Mouse (Mus musculus): ENCODE measurements around the gene Slpi.

DNA sequence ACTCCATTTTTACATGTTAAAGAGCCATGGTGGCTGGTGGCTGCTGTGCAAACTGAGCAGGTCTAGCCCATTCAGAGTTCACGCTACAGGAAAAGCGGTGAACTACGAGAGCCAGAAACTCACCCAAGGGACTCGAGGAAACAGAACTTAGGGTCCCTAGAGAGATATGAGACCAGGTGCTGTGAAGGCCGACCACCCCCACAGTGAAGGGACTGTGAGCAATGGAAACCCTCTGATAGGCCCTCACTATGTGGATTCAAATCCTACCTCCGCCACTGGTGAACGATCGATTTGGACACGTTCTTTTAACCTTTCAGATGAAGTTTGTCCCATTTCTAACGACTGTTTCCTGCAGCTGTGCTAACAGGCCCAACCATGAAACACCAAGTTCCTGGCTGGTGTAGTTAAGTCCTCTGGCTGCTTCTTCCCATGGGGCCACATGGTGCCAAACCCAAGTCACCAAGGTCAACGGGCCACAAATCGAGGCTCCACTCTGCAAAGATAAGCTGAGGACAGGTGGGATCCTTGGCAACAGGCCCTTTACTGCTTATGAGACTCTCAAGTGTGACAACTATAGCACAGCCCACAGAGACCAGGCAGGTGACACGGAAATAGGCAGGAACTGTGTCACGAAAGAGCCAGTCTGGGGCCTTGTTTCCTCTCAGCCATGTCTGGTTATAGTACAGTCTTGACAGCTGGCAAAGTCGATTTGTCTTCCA, 33.9 kb upstream of the Slpi start:
- TF ChIP-seq CTCF (IDR thresholded peaks at IDR 0.05; ENCODE audit: control insufficient read depth, insufficient read depth, insufficient read length) = no peak
- TF ChIP-seq MYOD1 (IDR thresholded peaks at IDR 0.05; ENCODE audit: control insufficient read depth, insufficient read length, low read depth) = no peak
- TF ChIP-seq MAX (IDR thresholded peaks at IDR 0.05) = no peak
- no peak for TF ChIP-seq FOSL1 (IDR thresholded peaks at IDR 0.05; ENCODE audit: insufficient read depth, low read length, poor library complexity, severe bottlenecking)
